Mouse (Mus musculus): ENCODE data around the gene D930007J09Rik.

DNA sequence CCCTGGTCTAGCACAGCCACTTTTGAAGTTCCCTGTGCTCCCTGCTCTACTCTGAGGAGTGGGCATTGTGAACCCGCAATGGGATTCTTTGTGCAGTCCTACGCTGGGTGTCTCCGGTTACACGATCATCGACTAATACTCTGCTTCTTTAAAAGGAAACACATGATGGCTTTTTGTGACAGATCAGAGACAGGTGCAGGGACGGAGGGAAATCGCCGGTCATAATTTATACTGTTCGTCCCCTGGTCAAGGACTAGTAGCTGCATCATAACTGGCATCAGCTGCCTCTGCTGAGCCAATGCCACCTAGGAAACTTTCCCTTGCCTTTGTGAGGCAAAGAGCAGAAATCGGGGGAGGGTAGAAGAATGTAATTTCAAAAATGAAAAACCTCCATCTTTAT, 26.3 kb downstream of the D930007J09Rik start:
- TF ChIP-seq CTCF (conservative IDR thresholded peaks at IDR 0.05; ENCODE audit: low read length) (no peak), NANOG (IDR thresholded peaks at IDR 0.05; ENCODE audit: borderline replicate concordance, low read length) (no peak), POU5F1 (IDR thresholded peaks at IDR 0.05; ENCODE audit: borderline replicate concordance, low read length) (no peak)
